Mouse (Mus musculus) thymus, postnatal 0 days (tissue): Measurements from ENCODE around the gene Tia1. TPM values are rescaled to one million over a fixed set of nuclear protein-coding genes. Genes with fewer than 3 reads are reported as not detected.
"Not testable (repeated sequence)": the region's sequence is repeated elsewhere in the genome, so short reads cannot be mapped to it uniquely, and the experiment has no call there.

Experiments used
- DNase-seq: peaks from one replicate; pipeline ENCODE4 v3.0.0-alpha.2; 2015; ENCODE audit warnings: low spot score
- polyA plus RNA-seq: library from polyadenylated mRNA; unstranded; fragments of >200 nt; fragmentation: Nextera tagmentation; extraction: Ambion mirVana; gene quantifications from 2 replicates; pipeline ENCODE4 v1.2.1, GENCODE M21; 2015

Tia1 gene
- polyA plus RNA-seq = 170 and 184 TPM in 2 replicates

- peak; percentile 98 for DNase-seq
Observed at GRCm38 (mm10) chr6:86404100-86404861, at the start of gene Tia1. Gene Tia1, plus strand, starts transcription at chr6:86404219.

GRCm38 (mm10) chr6:86354948-86355347 is 49.1 kb upstream of the Tia1 start:
- DNase-seq = no peak

GRCm38 (mm10) chr6:86356956-86357355 is 47.1 kb upstream of the Tia1 start:
- DNase-seq = peak; percentile 76

GRCm38 (mm10) chr6:86360691-86361090 is 43.3 kb upstream of the Tia1 start:
- DNase-seq = no peak

GRCm38 (mm10) chr6:86361373-86361772 is 42.6 kb upstream of the Tia1 start:
- no peak for DNase-seq

GRCm38 (mm10) chr6:86364442-86365141 is 39.4 kb upstream of the Tia1 start:
- peak; percentile 83 for DNase-seq

- peak; percentile 98 for DNase-seq
Observed at GRCm38 (mm10) chr6:86365371-86366124, 38.5 kb upstream of the Tia1 start, which contains the start of gene Fam136a. Gene Fam136a, plus strand, starts transcription at chr6:86365646.

- DNase-seq = peak; percentile 26
Observed at GRCm38 (mm10) chr6:86366125-86366852, 37.7 kb upstream of the Tia1 start.

GRCm38 (mm10) chr6:86366853-86367249 is 37.2 kb upstream of the Tia1 start:
- DNase-seq = no peak

GRCm38 (mm10) chr6:86368479-86368878 is 35.5 kb upstream of the Tia1 start:
- no peak for DNase-seq

- DNase-seq = peak; percentile 29
Observed at GRCm38 (mm10) chr6:86370093-86370713, 33.8 kb upstream of the Tia1 start.

- peak; percentile 34 for DNase-seq
Observed at GRCm38 (mm10) chr6:86370764-86371339, 33.2 kb upstream of the Tia1 start, which contains the start of gene Snrpg. Gene Snrpg, plus strand, starts transcription at chr6:86371304.

GRCm38 (mm10) chr6:86371340-86371911 is 32.6 kb upstream of the Tia1 start:
- DNase-seq = peak; percentile 95

- no peak for DNase-seq
Observed at GRCm38 (mm10) chr6:86371950-86372516, 32.0 kb upstream of the Tia1 start.

GRCm38 (mm10) chr6:86373556-86373955 is 30.5 kb upstream of the Tia1 start:
- no peak for DNase-seq

GRCm38 (mm10) chr6:86378341-86378740 is 25.7 kb upstream of the Tia1 start:
- DNase-seq = no peak

GRCm38 (mm10) chr6:86380112-86380511 is 23.9 kb upstream of the Tia1 start:
- DNase-seq = not testable (repeated sequence)

- no peak for DNase-seq
Observed at GRCm38 (mm10) chr6:86382551-86382950, 21.5 kb upstream of the Tia1 start.

GRCm38 (mm10) chr6:86383370-86383769 is 20.6 kb upstream of the Tia1 start:
- no peak for DNase-seq
